Mouse (Mus musculus) CD8-positive naive resting alpha-beta T cell, adult 2 months (primary cell): Measurements from ENCODE around the gene Mgll.
A peak's percentile ranks its signal among the peaks of the same experiment; 100 is the strongest.

Experiments
- DNase-seq, 2 experiments: peaks; one replicate each; pipeline ENCODE4 v3.0.0; 2022; ENCODE audit warnings: low read depth in 2 of 2, low spot score in 2 of 2

Gene Mgll

DNA sequence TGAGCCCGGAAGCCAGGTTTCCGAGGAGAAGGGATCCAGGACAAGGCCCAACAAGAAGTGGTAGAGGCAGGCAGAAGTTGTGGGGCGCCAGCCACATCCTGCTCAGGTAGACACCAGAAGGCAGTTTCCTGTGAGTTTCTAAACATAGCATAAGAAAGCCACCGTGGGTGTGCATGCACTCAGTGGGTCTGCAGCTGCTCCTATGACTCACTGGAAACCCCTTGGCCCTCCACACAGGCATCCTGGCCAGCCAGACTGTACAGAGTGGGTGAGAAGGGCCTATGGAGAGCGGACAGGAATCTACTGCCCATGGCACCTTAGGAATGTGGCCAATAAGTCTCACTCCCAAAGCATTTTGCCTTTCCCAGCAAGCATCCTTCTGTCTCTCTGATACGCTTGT, 45.5 kb downstream of the Mgll start:
- peak; percentile 17 to 32 for DNase-seq

DNA sequence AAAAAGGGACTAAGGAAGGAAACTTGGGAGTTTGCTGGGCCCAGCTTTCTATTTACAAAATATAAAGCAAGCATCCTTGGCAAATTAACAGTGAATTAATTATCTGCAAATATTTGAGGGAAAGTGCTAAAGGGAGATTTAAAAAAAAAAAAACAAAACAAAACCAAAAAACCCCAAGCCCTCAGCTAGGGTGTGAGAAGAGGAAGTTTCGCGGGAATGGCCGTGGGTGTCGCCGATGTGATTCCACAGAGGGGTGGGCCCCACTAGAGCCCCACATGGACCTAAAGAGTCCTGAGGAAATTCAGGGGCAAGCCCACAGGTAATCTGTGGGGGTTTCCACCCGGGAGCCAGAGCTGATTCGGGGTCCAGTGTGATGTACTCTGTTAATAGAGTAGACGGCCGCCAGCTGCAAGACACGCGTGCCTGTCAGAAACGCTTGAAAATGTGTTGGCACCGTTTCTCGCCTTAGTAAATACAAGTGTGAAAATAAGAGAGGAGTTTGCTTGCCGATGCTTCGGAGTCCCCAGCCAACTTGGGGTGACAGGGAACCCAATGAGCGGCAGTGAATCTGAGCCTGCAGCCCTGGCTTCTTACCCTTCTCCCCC, 46.2 kb downstream of the Mgll start:
- DNase-seq: no peak

GRCm38 (mm10) chr6:88770981-88771380, 46.8 kb downstream of the Mgll start:
- DNase-seq: no peak

DNA sequence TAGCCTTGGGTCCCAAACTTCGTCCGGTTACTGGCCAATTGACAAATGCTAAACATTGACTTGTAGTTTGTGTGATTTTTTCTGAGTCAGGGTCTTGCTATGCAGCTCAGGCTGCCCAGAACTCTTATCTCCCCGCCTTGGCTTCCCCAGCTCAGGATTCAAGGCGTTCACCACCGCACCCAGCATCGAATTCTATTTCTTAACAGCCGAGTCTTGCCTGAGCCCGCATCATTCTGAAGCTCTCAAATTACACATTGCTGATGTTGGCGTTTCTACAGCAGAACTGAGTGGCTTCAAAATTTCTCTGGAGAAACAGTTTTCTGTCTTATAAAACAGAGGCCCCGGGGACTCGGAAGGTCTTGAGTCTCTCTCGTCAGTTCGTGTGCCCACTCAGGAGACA, 47.8 kb downstream of the Mgll start:
- DNase-seq: no peak

GRCm38 (mm10) chr6:88774055-88774454, 49.8 kb downstream of the Mgll start:
- no peak for DNase-seq

GRCm38 (mm10) chr6:88775267-88775666, 51.1 kb downstream of the Mgll start:
- DNase-seq: no peak

DNA sequence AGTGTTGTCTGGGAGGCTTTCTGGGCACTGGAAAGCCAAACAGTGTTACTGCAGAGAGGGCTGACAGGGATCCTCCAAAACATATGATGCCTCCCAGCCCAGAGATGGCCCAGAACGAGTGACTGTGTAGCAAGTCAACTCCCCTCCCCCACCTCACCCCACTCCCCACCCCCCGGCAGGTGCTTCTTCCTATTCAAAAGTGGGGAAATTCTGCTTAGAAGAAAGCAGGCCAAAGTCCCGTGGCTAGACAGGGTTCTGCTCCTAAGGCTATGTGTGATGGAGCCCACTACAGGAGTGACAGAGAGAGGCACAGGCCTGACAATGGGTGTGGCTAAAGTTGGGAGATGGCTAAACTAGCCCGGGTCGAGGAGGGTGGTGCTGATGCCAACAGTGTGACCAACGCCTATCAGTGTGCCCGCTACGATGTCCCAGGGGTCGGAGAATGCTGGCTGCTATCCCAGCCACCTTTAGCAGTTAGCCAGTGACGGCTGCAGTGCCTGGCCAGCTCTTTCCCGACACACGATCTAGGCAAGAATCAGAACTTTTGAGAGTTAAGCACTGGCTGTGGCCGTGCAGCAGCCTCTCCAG, 52.2 kb downstream of the Mgll start:
- no peak for DNase-seq

GRCm38 (mm10) chr6:88776964-88777363, 52.8 kb downstream of the Mgll start:
- DNase-seq: no peak

DNA sequence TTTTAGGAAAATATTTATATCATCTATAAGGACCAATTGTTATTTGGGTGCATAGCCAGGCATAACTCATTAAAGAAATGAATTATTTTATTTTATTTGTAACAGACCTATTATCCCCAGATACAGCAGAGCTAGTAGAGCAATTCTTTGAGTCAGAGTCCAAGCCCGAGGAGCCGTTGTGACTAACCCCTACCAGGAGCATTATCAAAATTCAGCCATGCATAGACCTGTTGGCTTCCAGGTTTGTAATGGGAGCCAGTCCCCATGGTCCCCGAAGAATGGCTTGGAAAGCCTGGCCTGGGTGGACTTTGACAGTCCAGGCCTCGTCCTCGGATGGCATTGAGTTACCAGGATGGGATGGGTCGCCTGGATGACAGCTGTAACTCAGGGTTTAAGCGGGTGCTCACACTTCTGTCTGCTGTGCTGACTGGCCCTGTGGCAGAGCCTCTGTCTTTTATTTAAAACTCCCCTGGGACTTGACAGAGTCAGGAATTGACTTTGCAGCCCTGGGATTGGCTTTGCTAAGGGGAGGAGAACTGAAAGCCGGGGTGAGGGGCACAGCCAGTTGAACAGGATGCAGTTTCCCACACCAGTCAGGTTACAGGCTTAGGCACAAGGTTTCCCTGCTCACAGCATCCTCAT, 54.0 kb downstream of the Mgll start:
- DNase-seq: no peak

DNA sequence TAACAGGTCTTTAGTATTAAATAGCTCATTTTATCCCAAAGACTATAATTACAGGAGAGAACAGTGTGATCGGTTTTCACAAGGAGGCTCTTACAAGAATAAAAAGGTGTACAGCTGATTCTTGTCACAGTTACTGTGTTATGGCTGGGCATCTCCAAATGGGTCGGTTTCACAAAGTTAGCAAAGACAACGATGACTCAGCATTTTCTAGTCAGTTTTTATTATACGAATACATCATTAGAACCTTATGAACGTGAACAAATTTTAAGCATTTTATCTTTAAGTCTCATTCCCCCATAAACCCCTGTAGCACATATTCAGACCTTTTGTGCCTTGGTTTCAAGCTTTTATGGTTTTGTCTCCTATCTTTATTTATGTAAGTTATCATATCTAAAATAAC, 55.5 kb downstream of the Mgll start:
- no peak for DNase-seq

DNA sequence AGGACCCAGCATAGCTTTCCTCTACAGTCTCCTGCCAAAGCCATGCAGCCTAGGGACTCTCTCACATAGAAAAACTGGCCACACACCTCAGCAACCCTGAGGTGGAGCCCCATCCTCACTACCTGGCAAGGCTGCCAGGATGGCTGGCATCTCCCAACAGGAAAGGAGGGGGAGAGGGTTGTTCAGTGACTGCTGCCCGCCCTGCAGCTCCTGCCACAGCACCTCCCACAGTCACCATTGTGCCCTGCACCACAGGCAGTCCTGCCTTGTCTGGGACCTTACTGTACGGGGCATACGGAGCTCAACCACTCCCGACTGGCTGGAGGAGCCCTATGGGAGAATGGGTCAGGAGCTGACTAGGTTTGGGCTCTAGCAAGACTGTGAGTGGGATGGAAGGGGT, 57.7 kb downstream of the Mgll start:
- DNase-seq: no peak

- no peak for DNase-seq
Observed at GRCm38 (mm10) chr6:88782981-88783397, 58.8 kb downstream of the Mgll start.

GRCm38 (mm10) chr6:88784691-88785173, 60.5 kb downstream of the Mgll start:
- no peak for DNase-seq

DNA sequence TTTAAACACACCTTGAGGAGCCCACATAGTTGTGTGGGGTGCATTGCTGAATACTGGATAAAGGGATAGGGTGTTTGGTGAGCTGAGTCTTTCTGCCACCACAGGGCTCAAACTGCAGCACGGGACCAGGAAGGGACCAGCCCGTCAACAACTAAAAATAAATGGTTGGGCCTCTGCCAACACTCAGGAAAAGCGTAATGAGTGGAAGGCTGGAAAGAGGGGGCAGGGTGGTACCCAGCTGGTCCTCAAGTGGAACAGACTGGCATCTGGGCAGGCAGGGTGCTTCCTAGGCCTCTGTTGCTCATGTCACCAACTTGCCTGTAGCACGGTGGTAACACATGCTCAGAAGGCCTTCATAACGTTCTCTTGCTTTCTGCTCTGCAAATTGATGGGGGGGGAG, 61.1 kb downstream of the Mgll start:
- no peak for DNase-seq

DNA sequence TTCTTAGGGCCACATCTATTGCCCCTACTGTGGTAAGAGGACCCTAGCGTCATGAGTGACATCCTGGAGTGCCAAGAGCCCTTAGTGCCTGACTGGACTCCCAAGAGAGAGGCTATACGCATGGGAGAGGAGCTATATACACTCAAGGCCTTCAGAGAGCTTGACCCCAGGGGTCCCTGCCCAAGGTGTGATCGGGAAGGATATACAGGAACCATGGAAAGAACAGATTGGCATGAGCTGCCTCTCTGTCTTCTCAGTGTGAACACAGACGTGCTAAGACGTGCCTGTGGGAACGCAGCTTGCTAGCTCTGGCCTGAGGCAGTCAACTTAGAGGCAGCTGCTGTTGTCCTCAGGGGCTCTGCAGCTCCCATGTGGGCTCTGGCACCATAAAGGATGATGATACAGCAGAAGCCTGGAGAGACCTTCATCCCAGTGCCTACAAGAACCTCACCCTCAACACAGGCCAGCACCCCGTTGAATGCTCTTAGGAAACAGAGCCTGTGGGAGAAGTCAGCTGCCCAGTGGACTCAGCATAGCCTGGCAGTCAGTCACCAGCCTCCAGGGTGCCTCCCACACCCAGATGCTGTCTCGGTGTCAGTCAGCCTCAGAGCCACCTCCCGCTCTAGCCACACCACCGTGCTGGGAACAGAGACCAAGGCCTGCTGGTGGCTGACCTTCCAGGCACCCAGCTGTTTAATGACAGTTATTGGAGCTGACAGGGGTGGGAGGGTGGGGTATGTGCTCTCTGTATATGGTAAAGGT, 61.8 kb downstream of the Mgll start:
- DNase-seq: no peak

DNA sequence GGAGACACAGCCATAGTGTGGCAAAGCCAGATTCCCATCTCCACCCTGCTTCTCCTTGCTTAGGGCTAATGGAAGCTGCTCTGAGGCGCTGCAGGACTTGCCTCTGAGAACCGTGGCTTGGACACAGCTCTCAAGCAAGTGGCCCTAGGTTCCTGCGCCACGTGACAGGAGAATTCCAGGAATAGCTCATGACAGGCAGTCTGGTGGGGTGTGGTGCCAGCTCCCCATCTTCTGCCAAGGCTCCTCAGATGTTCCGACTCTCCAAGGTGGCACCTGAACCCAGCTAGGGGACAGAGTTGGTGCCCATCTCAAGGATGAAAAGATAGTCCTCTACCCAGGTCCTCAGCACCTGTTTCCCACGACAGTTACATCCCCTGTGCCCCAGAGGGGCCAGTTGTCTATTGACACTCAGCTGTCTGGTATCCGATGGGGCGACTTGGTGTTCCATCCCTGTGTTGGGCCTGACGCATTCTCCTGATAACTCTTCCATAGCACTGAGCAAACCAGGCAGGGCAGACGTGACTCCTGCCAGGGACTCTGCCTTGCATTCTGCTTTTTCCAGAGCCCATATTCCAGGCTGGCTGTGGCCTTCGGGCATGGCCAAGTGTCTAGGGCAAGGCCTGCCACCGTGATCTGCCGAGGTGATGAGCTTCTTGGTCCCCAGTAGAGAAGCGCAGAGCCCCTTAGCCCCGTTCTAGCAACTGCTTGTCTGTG, 62.7 kb downstream of the Mgll start:
- no peak for DNase-seq

DNA sequence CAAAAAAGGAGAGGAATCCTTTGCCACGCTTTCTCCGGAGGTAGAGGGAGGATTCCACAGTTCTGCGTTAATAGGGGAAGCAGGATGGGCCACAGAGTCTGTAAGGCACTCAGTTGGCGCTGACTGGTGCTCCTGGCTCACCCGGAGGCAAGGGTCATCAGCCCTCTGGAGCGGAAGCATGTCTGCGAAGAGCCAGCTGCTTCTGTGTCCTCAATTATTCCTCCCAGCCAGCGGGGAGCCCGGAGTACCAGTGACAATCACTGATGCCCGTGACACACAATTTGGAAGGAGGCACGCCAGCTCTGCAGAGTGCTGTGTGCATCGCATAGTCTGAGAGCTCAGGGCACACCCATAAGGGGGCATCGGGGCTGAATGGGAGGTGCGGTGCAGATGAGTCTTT, 63.3 kb downstream of the Mgll start:
- DNase-seq: no peak

GRCm38 (mm10) chr6:88788219-88788618, 64.0 kb downstream of the Mgll start:
- no peak for DNase-seq

DNA sequence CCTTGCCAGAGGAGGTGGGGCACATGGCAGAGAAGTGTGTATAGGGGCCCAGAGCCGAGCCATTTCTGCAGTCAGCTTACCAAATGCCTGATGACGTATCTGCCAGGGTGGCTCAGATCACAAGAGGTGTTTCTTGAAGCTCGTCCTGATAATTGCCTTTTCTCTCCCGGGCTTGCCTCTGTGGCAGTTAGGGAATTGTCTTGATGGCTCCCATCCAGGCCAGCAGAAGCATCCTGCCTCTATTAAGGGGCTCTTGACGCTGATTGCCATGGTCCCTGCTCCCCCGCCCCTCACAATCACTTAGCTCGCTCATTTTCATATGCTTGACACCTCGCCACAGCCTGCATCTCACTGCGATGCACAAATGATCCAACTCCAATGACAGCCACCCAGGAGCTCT, 67.1 kb downstream of the Mgll start:
- no peak for DNase-seq

- no peak for DNase-seq
Observed at GRCm38 (mm10) chr6:88792147-88792691, 68.0 kb downstream of the Mgll start.

- no peak for DNase-seq
Observed at GRCm38 (mm10) chr6:88793243-88793642, 69.0 kb downstream of the Mgll start.
